Mouse (Mus musculus): ENCODE measurements at regions not wholly inside any gene's neighbourhood (a gene's known extent, or its start where the extent isn't known, plus 50 kb on each side); places are given as distances from the start of the nearest gene placed in this dataset.

DNA sequence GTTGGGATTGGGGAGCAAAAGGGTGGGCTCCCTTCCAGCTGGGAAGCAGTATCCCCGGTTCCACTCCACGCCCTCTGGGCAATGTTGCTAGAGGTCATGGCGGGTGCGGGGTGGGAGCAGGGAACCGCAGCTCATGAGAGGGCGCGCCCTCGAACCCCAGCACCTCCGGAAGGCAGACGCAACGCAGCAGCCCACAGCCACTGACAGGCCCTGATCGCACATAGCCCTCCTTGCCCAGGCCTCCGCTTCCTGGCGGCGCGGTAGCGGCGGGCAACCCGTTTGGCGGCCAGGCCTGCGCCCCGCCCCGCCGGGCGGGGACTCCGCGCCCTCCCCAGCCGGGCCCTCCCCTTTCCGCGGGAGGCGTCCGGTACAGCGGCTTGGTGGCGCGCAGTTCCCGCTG is 464.4 kb upstream of the Gm21863 start:
- in situ Hi-C loops (cut with MboI, MseI), result loop anchor here (5.0 to 10.0 kb wide), 2 partner anchors 195 to 198 kb away; no protein-coding TSS in a partner anchor
